Mouse (Mus musculus): ENCODE measurements around the gene Npsr1. TPM values are rescaled to one million over a fixed set of nuclear protein-coding genes. Genes with fewer than 3 reads are reported as not detected.

Npsr1 gene
- total RNA-seq, 1 experiment, result not detected

- Histone ChIP-seq H3K36me3 (ENCODE audit: control insufficient read depth, insufficient read depth, low read length, poor library complexity, severe bottlenecking) (no peaks in the 10 kb centered on the region), H3K4me1 (ENCODE audit: control insufficient read depth in 2 of 2, insufficient read depth in 2 of 2, low read length in 2 of 2, poor library complexity in 1 of 2) (no peaks in the 10 kb centered on the region), H3K4me3 (ENCODE audit: insufficient read depth in 1 of 2, low read depth in 1 of 2, low read length in 2 of 2, poor library complexity in 1 of 2, severe bottlenecking in 1 of 2) (no peak overlapping the region), H3K9me3 (ENCODE audit: control insufficient read depth, insufficient read depth, low read depth, low read length) (no peaks in the 10 kb centered on the region), H3K27ac (ENCODE audit: insufficient read depth, low read depth, low read length, poor library complexity, severe bottlenecking) (no peak overlapping the region), H3K9ac (ENCODE audit: insufficient read depth, low read depth, low read length, poor library complexity, severe bottlenecking) (no peak overlapping the region)
- in situ Hi-C loops (cut with MboI; ENCODE audit: low sequenced_read_pairs in 2 of 2, unreplicated experiment in 2 of 2), result no loop called here
- TF ChIP-seq HCFC1 (IDR thresholded peaks at IDR 0.05; ENCODE audit: borderline replicate concordance, insufficient read depth, low read length), result no peak
- no peak for TF ChIP-seq ZNF384 (IDR thresholded peaks at IDR 0.05; ENCODE audit: low read depth, low read length)
- TF ChIP-seq ZC3H11A (IDR thresholded peaks at IDR 0.05; ENCODE audit: borderline replicate concordance, low read depth, low read length), result no peak
- TF ChIP-seq MAFK (IDR thresholded peaks at IDR 0.05; ENCODE audit: insufficient read depth, low read depth, low read length), result no peak
- TF ChIP-seq CHD2 (IDR thresholded peaks at IDR 0.05; ENCODE audit: low read depth, low read length), result no peak
- no peak for DNase-seq (ENCODE audit: low read depth, low spot score)
Observed at GRCm38 (mm10) chr9:24351402-24351801, 253.6 kb downstream of the Npsr1 start.

Data from ES-E14 (cell line).